Mouse (Mus musculus) embryo, embryonic 10.5 days (tissue): ENCODE data around the gene C2cd2l.
"Not testable (repeated sequence)": the region's sequence is repeated elsewhere in the genome, so short reads cannot be mapped to it uniquely, and the experiment has no call there.

Experiments used
- DNase-seq: peaks from one replicate; pipeline ENCODE4 v3.0.0-alpha.2; 2015; ENCODE audit warnings: low spot score

The C2cd2l gene

GRCm38 (mm10) chr9:44313476-44314256 is 6.4 kb downstream of the C2cd2l start:
- no peak for DNase-seq

GRCm38 (mm10) chr9:44311136-44312134 is 8.7 kb downstream of the C2cd2l start:
- DNase-seq: peak; percentile 58

- no peak for DNase-seq
Measured at GRCm38 (mm10) chr9:44310750-44311135, 9.3 kb downstream of the C2cd2l start.

- DNase-seq: no peak
Measured at GRCm38 (mm10) chr9:44309756-44310155, 10.3 kb downstream of the C2cd2l start.

GRCm38 (mm10) chr9:44307248-44307647 is 12.8 kb downstream of the C2cd2l start:
- DNase-seq: no peak

- no peak for DNase-seq
Measured at GRCm38 (mm10) chr9:44306532-44306931, 13.6 kb downstream of the C2cd2l start.

GRCm38 (mm10) chr9:44305466-44306079 is 14.5 kb downstream of the C2cd2l start, which contains the start of gene Hinfp:
TSS of gene Hinfp (minus strand) at chr9:44305671.
- peak; percentile 99 for DNase-seq

GRCm38 (mm10) chr9:44300001-44300400 is 20.1 kb downstream of the C2cd2l start:
- DNase-seq: not testable (repeated sequence)

GRCm38 (mm10) chr9:44292490-44292889 is 27.6 kb downstream of the C2cd2l start:
- peak; percentile 59 for DNase-seq

- peak; percentile 42 for DNase-seq
Measured at GRCm38 (mm10) chr9:44288959-44289291, 31.2 kb downstream of the C2cd2l start.

GRCm38 (mm10) chr9:44288076-44288958 is 31.8 kb downstream of the C2cd2l start, which contains the start of gene Abcg4:
TSS of gene Abcg4 (minus strand) at chr9:44288615.
- DNase-seq: peak; percentile 64

- DNase-seq: peak; percentile 52
Measured at GRCm38 (mm10) chr9:44287401-44288075, 32.5 kb downstream of the C2cd2l start.

GRCm38 (mm10) chr9:44287003-44287400 is 33.1 kb downstream of the C2cd2l start:
- no peak for DNase-seq

GRCm38 (mm10) chr9:44286256-44286850 is 33.7 kb downstream of the C2cd2l start:
- DNase-seq: no peak

- DNase-seq: no peak
Measured at GRCm38 (mm10) chr9:44283183-44283582, 36.9 kb downstream of the C2cd2l start.

GRCm38 (mm10) chr9:44269973-44270372 is 50.1 kb downstream of the C2cd2l start:
- DNase-seq: no peak

- no peak for DNase-seq
Measured at GRCm38 (mm10) chr9:44269077-44269476, 51.0 kb downstream of the C2cd2l start.

- no peak for DNase-seq
Measured at GRCm38 (mm10) chr9:44268432-44268831, 51.7 kb downstream of the C2cd2l start, which contains the start of gene Nlrx1. TSS of gene Nlrx1 (minus strand) at chr9:44268599.

GRCm38 (mm10) chr9:44268027-44268360 is 52.1 kb downstream of the C2cd2l start:
- peak; percentile 85 for DNase-seq

- DNase-seq: peak; percentile 50
Measured at GRCm38 (mm10) chr9:44267319-44268026, 52.6 kb downstream of the C2cd2l start.
